Mouse (Mus musculus) CH12.LX (cell line): ENCODE data around the gene Cmip. TPM values are rescaled to one million over a fixed set of nuclear protein-coding genes. Genes with fewer than 3 reads are reported as not detected.

Source experiments
- DNase-seq: peaks from one replicate; pipeline ENCODE4 v3.0.0-alpha.2; 2013; ENCODE audit errors: extremely low read depth
- H3K27ac ChIP-seq: 2 replicates; pipeline ENCODE4 v1.5.1; 2012; ENCODE audit warnings: low read depth, mild to moderate bottlenecking, control low read depth, moderate library complexity; ENCODE audit not compliant: insufficient read depth
- H3K27me3 ChIP-seq: replicated peaks from 2 replicates; pipeline ENCODE3; 2012; ENCODE audit warnings: inconsistent platforms
- H3K36me3 ChIP-seq, 2 experiments: replicated peaks in 1 of 2; 2 replicates each; pipeline versions ENCODE3 to v1.6.1; 2012; ENCODE audit warnings: inconsistent platforms in 1 of 2, low read length in 1 of 2, mild to moderate bottlenecking in 1 of 2, mixed read lengths in 1 of 2, moderate library complexity in 1 of 2; ENCODE audit not compliant: control insufficient read depth in 1 of 2, insufficient read depth in 1 of 2
- H3K4me1 ChIP-seq, 2 experiments: 2 replicates each; pipeline ENCODE4 v1.6.1; 2012; ENCODE audit warnings: inconsistent platforms in 1 of 2, moderate library complexity in 1 of 2; ENCODE audit not compliant: insufficient read depth in 2 of 2, control insufficient read depth in 1 of 2
- H3K4me2 ChIP-seq: 2 replicates; pipeline ENCODE4 v1.6.1; 2012; ENCODE audit warnings: low read depth, mild to moderate bottlenecking, control low read depth; ENCODE audit not compliant: poor library complexity, insufficient read depth, severe bottlenecking
- H3K4me3 ChIP-seq, 3 experiments: fragments of 150-350 bp in 1 of 3; sonication (generic) in 1 of 3; replicated peaks in 1 of 3; 2 replicates each; pipeline versions ENCODE3 to v1.5.1; 2011 to 2012; ENCODE audit warnings: low read depth in 2 of 3, low read length in 2 of 3, mild to moderate bottlenecking in 2 of 3, moderate library complexity in 2 of 3, control low read depth in 1 of 3, improper control_type of control experiment in 1 of 3, inconsistent platforms in 1 of 3, mixed read lengths in 1 of 3; ENCODE audit not compliant: poor library complexity in 1 of 3
- H3K79me2 ChIP-seq: replicated peaks from 2 replicates; pipeline ENCODE4 v1.6.1; 2012; ENCODE audit warnings: mild to moderate bottlenecking, moderate library complexity; ENCODE audit not compliant: control insufficient read depth, poor library complexity, insufficient read depth, severe bottlenecking; ENCODE audit errors: extremely low read depth
- H3K9ac ChIP-seq: 2 replicates; pipeline ENCODE4 v1.6.1; 2012; ENCODE audit warnings: low read depth, mild to moderate bottlenecking, control low read depth, moderate library complexity; ENCODE audit not compliant: insufficient read depth
- H3K9me3 ChIP-seq: replicated peaks from 2 replicates; pipeline ENCODE3; 2012; ENCODE audit warnings: low read length, inconsistent platforms, mixed read lengths
- CHD1 ChIP-seq: IDR thresholded peaks from 2 replicates; pipeline ENCODE4 v1.6.1; 2012; ENCODE audit warnings: low read depth, low read length, improper control_type of control experiment, inconsistent platforms
- CTCF ChIP-seq, 2 experiments: IDR thresholded peaks in 1 of 2; conservative IDR thresholded peaks in 1 of 2; 2 replicates each; pipeline ENCODE4 v1.5.1; 2011 to 2012; ENCODE audit warnings: low read depth in 2 of 2, low read length in 2 of 2, improper control_type of control experiment in 1 of 2, inconsistent platforms in 1 of 2, mild to moderate bottlenecking in 1 of 2, moderate library complexity in 1 of 2
- ELF1 ChIP-seq: IDR thresholded peaks from 2 replicates; pipeline ENCODE4 v1.6.1; 2014; ENCODE audit warnings: low read depth, mild to moderate bottlenecking, inconsistent platforms, low read length, improper control_type of control experiment
- EP300 ChIP-seq: IDR thresholded peaks from 2 replicates; pipeline ENCODE4 v1.6.1; 2011; ENCODE audit warnings: low read length, improper control_type of control experiment
- ETS1 ChIP-seq: conservative IDR thresholded peaks from 2 replicates; pipeline ENCODE4 v1.6.1; 2012; ENCODE audit warnings: low read depth, mild to moderate bottlenecking, inconsistent platforms, low read length, improper control_type of control experiment, moderate library complexity
- GABPA ChIP-seq: IDR thresholded peaks from 2 replicates; pipeline ENCODE4 v1.6.1; 2012; ENCODE audit warnings: low read depth, low read length, improper control_type of control experiment, inconsistent platforms; ENCODE audit not compliant: insufficient replicate concordance
- HCFC1 ChIP-seq: IDR thresholded peaks from 2 replicates; pipeline ENCODE4 v1.6.1; 2012; ENCODE audit warnings: low read depth, mild to moderate bottlenecking, inconsistent platforms, low read length, improper control_type of control experiment
- IRF4 ChIP-seq: IDR thresholded peaks from 2 replicates; pipeline ENCODE4 v1.6.1; 2014; ENCODE audit warnings: low read depth, mild to moderate bottlenecking, inconsistent platforms, low read length, improper control_type of control experiment
- JUN ChIP-seq: IDR thresholded peaks from 2 replicates; pipeline ENCODE4 v1.6.1; 2011; ENCODE audit warnings: low read depth, mild to moderate bottlenecking, low read length, improper control_type of control experiment, moderate library complexity; ENCODE audit not compliant: insufficient read depth
- JUND ChIP-seq: conservative IDR thresholded peaks from 2 replicates; pipeline ENCODE4 v1.6.1; 2011; ENCODE audit warnings: low read depth, low read length, improper control_type of control experiment
- MAFK ChIP-seq: IDR thresholded peaks from 2 replicates; pipeline ENCODE4 v1.6.1; 2011; ENCODE audit warnings: low read length, improper control_type of control experiment; ENCODE audit not compliant: insufficient replicate concordance
- MAX ChIP-seq: IDR thresholded peaks from 2 replicates; pipeline ENCODE4 v1.6.1; 2011; ENCODE audit warnings: low read length, improper control_type of control experiment
- MEF2A ChIP-seq: IDR thresholded peaks from 2 replicates; pipeline ENCODE4 v1.6.1; 2014; ENCODE audit warnings: low read depth, mild to moderate bottlenecking, inconsistent platforms, low read length, improper control_type of control experiment, borderline replicate concordance
- MXI1 ChIP-seq: IDR thresholded peaks from 2 replicates; pipeline ENCODE4 v1.6.1; 2011; ENCODE audit warnings: mild to moderate bottlenecking, low read depth, low read length, improper control_type of control experiment
- NELFE ChIP-seq: IDR thresholded peaks from 2 replicates; pipeline ENCODE4 v1.6.1; 2011; ENCODE audit warnings: low read depth, low read length, improper control_type of control experiment
- POLR2A ChIP-seq: IDR thresholded peaks from 2 replicates; pipeline ENCODE4 v1.6.1; 2011; ENCODE audit warnings: low read depth, mild to moderate bottlenecking, improper control_type of control experiment, low read length
- POLR2AphosphoS2 ChIP-seq: IDR thresholded peaks from 2 replicates; pipeline ENCODE4 v1.6.1; 2011; ENCODE audit warnings: low read depth, low read length, improper control_type of control experiment
- RAD21 ChIP-seq: IDR thresholded peaks from 2 replicates; pipeline ENCODE4 v1.6.1; 2011; ENCODE audit warnings: low read depth, mild to moderate bottlenecking, low read length, improper control_type of control experiment, moderate library complexity
- RCOR1 ChIP-seq: conservative IDR thresholded peaks from 2 replicates; pipeline ENCODE4 v1.6.1; 2012; ENCODE audit warnings: low read depth, mild to moderate bottlenecking, inconsistent platforms, low read length, improper control_type of control experiment
- SIN3A ChIP-seq: IDR thresholded peaks from 2 replicates; pipeline ENCODE4 v1.6.1; 2012; ENCODE audit warnings: low read length, improper control_type of control experiment, inconsistent platforms
- SMC3 ChIP-seq: IDR thresholded peaks from 2 replicates; pipeline ENCODE4 v1.6.1; 2011; ENCODE audit warnings: low read depth, low read length, improper control_type of control experiment
- TBP ChIP-seq: conservative IDR thresholded peaks from 2 replicates; pipeline ENCODE4 v1.6.1; 2011; ENCODE audit warnings: low read depth, low read length, improper control_type of control experiment
- TCF12 ChIP-seq: IDR thresholded peaks from 2 replicates; pipeline ENCODE4 v1.6.1; 2014; ENCODE audit warnings: low read depth, mild to moderate bottlenecking, inconsistent platforms, low read length, improper control_type of control experiment
- UBTF ChIP-seq: IDR thresholded peaks from 2 replicates; pipeline ENCODE4 v1.6.1; 2012; ENCODE audit warnings: low read depth, mild to moderate bottlenecking, inconsistent platforms, low read length, improper control_type of control experiment, moderate library complexity
- USF1 ChIP-seq: IDR thresholded peaks from 2 replicates; pipeline ENCODE4 v1.6.1; 2014; ENCODE audit warnings: low read depth, mild to moderate bottlenecking, inconsistent platforms, low read length, improper control_type of control experiment
- USF2 ChIP-seq: conservative IDR thresholded peaks from 2 replicates; pipeline ENCODE4 v1.6.1; 2011; ENCODE audit warnings: low read depth, low read length, improper control_type of control experiment
- ZC3H11A ChIP-seq: IDR thresholded peaks from 2 replicates; pipeline ENCODE4 v1.6.1; 2012; ENCODE audit warnings: low read depth, mild to moderate bottlenecking, inconsistent platforms, low read length, improper control_type of control experiment
- ZKSCAN1 ChIP-seq: IDR thresholded peaks from 2 replicates; pipeline ENCODE4 v1.6.1; 2012; ENCODE audit warnings: low read depth, inconsistent platforms, low read length, improper control_type of control experiment, borderline replicate concordance
- ZNF384 ChIP-seq: IDR thresholded peaks from 2 replicates; pipeline ENCODE4 v1.6.1; 2012; ENCODE audit warnings: low read depth, low read length, improper control_type of control experiment, inconsistent platforms
- dilution Hi-C: fragments of 300-500 bp; cut with MboI; formaldehyde crosslinking; loops from 2 replicates; pipeline ENCODE4 v1.14.3; 2020; ENCODE audit warnings: low sequenced_read_pairs; ENCODE audit not compliant: extremely low pct_unique_long_range_greater_than_20kb, extremely low pct_ligation_motif_present
- in situ Hi-C: fragments of 300-500 bp; cut with MboI; formaldehyde crosslinking; loops from 3 replicates; pipeline ENCODE4 v1.14.3; 2019; ENCODE audit warnings: low sequenced_read_pairs, low pct_ligation_motif_present, low pct_unique_long_range_greater_than_20kb, mixed read lengths
- polyA plus RNA-seq: library from polyadenylated mRNA; unstranded; fragments of >175 nt; gene quantifications from 2 replicates; pipeline ENCODE4 v1.2.1, GENCODE M21; 2012; ENCODE audit warnings: low read depth; ENCODE audit not compliant: insufficient read length
- total RNA-seq, 2 experiments: library from RNA; depleted of rRNA; stranded (reverse); fragments of 300-350 nt in 1 of 2; fragments of >200 nt in 1 of 2; gene quantifications; 2 replicates each; pipeline ENCODE4 v1.2.3; 2012 to 2014

Cmip gene
- total and polyA plus RNA-seq, 3 experiments, result 5.2 to 39.0 (median 16.5) TPM

- Histone ChIP-seq H3K4me1 (peaks cover 21 to 65% of the 10 kb centered on the region in 2 experiments), H3K79me2 (peaks cover 58% of the 10 kb centered on the region), H3K27me3 (no peaks in the 10 kb centered on the region), H3K9ac (no peak overlapping the region), H3K9me3 (no peaks in the 10 kb centered on the region), H3K4me2 (no peak overlapping the region), H3K36me3 (peaks cover 5 to 76% of the 10 kb centered on the region in 2 experiments), H3K4me3 (no peak overlapping the region), H3K27ac (no peak overlapping the region)
- dilution Hi-C loops (no loop called here), in situ Hi-C loops (no loop called here)
- no peak for DNase-seq
- no peak for TF ChIP-seq EP300
- no peak for TF ChIP-seq MAX
- TF ChIP-seq ETS1, result no peak
- no peak for TF ChIP-seq GABPA
- no peak for TF ChIP-seq RCOR1
- no peak for TF ChIP-seq JUND
- TF ChIP-seq ZC3H11A, result no peak
- no peak for TF ChIP-seq USF1
- TF ChIP-seq NELFE, result no peak
- TF ChIP-seq IRF4, result no peak
- no peak for TF ChIP-seq MAFK
- no peak for TF ChIP-seq UBTF
- no peak for TF ChIP-seq SIN3A
- TF ChIP-seq JUN, result no peak
- TF ChIP-seq SMC3, result no peak
- TF ChIP-seq ZKSCAN1, result no peak
- TF ChIP-seq MEF2A, result no peak
- TF ChIP-seq CHD1, result no peak
- TF ChIP-seq ZNF384, result no peak
- no peak for TF ChIP-seq POLR2A
Measured at GRCm38 (mm10) chr8:117265079-117265478, 8.2 kb downstream of the Cmip start.

DNA sequence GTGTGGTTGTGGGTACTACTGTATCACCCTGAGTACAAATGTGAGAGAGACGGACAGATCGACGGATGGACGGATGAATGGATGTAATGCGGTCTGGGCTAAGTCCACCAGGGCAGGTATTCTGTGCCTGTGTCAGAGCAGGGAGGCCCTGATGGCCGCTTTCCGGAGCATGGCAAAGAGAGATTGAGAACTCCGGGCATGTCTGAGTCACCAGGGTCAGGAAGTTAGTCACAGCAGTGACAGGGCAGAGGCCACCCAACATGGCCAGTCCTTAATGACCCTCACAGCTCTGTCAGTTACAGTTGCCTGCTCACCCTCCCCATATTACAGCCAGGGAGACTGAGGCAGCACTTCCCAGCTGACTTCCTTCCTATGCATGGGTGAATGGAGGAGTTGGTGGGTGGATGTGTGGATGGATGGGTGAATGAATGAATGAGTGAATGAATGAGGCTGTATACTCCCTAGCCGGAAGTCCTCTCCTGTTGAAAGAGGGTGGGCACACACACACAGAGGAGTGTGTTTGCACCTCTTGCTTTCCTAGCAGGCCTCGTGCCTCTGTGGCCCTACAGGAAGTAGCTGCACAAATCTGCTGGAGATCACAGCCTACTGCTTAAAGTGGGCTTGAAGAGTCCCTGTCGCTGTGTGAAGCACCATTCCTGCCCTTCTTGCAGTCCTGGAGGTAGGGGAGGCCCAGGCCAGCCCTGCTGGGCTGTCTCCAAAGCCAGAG lies 10.7 kb downstream of the Cmip start:
- Histone ChIP-seq H3K4me3 (no peak overlapping the region), H3K4me2 (no peak overlapping the region), H3K27ac (no peak overlapping the region), H3K36me3 (peaks cover 5 to 80% of the 10 kb centered on the region in 2 experiments), H3K4me1 (peaks cover 17 to 55% of the 10 kb centered on the region in 2 experiments), H3K27me3 (no peaks in the 10 kb centered on the region), H3K79me2 (peaks cover 39% of the 10 kb centered on the region), H3K9ac (no peak overlapping the region), H3K9me3 (no peaks in the 10 kb centered on the region)
- dilution Hi-C loops, result no loop called here
- in situ Hi-C loops, result no loop called here
- TF ChIP-seq CTCF (conservative IDR thresholded peaks at IDR 0.05 in 1 of 2, IDR thresholded peaks at IDR 0.05 in 1 of 2; ENCODE audit: low read depth in 2 of 2, low read length in 2 of 2) (no peak), ZKSCAN1 (no peak), ELF1 (no peak), TBP (no peak), SIN3A (no peak), ZC3H11A (no peak), RAD21 (no peak), GABPA (no peak), TCF12 (no peak), USF1 (no peak), CHD1 (no peak), MEF2A (no peak), HCFC1 (no peak), POLR2AphosphoS2 (no peak), MXI1 (no peak), USF2 (no peak), SMC3 (no peak), IRF4 (no peak), MAFK (no peak)
- DNase-seq, result no peak
